Mouse (Mus musculus): ENCODE data around the gene Mapkap1.

Mapkap1 gene

GRCm38 (mm10) chr2:34530042-34530441, 123.5 kb downstream of the Mapkap1 start:
- peak; percentile 12 for DNase-seq (ENCODE audit: low read depth, low spot score)

GRCm38 (mm10) chr2:34531801-34532298, 125.3 kb downstream of the Mapkap1 start:
- DNase-seq (ENCODE audit: low read depth, low spot score) = no peak

GRCm38 (mm10) chr2:34532394-34532793, 125.8 kb downstream of the Mapkap1 start:
- DNase-seq (ENCODE audit: low read depth, low spot score) = no peak

- no peak for DNase-seq (ENCODE audit: low read depth, low spot score)
Observed at GRCm38 (mm10) chr2:34533281-34533680, 126.7 kb downstream of the Mapkap1 start.

GRCm38 (mm10) chr2:34534996-34535395, 128.4 kb downstream of the Mapkap1 start:
- no peak for DNase-seq (ENCODE audit: low read depth, low spot score)

GRCm38 (mm10) chr2:34537356-34537755, 130.8 kb downstream of the Mapkap1 start:
- DNase-seq (ENCODE audit: low read depth, low spot score) = no peak

- no peak for DNase-seq (ENCODE audit: low read depth, low spot score)
Observed at GRCm38 (mm10) chr2:34543581-34543980, 137.0 kb downstream of the Mapkap1 start.

GRCm38 (mm10) chr2:34544021-34544420, 137.4 kb downstream of the Mapkap1 start:
- DNase-seq (ENCODE audit: low read depth, low spot score) = no peak

- no peak for DNase-seq (ENCODE audit: low read depth, low spot score)
Observed at GRCm38 (mm10) chr2:34544646-34545395, 138.2 kb downstream of the Mapkap1 start.

GRCm38 (mm10) chr2:34546176-34546677, 139.7 kb downstream of the Mapkap1 start:
- DNase-seq (ENCODE audit: low read depth, low spot score) = no peak

- no peak for DNase-seq (ENCODE audit: low read depth, low spot score)
Observed at GRCm38 (mm10) chr2:34547516-34547915, 140.9 kb downstream of the Mapkap1 start.

GRCm38 (mm10) chr2:34548961-34549360, 142.4 kb downstream of the Mapkap1 start:
- no peak for DNase-seq (ENCODE audit: low read depth, low spot score)

- DNase-seq (ENCODE audit: low read depth, low spot score) = no peak
Observed at GRCm38 (mm10) chr2:34549469-34549868, 142.9 kb downstream of the Mapkap1 start.

- no peak for DNase-seq (ENCODE audit: low read depth, low spot score)
Observed at GRCm38 (mm10) chr2:34552772-34553171, 146.2 kb downstream of the Mapkap1 start.

GRCm38 (mm10) chr2:34553580-34554231, 147.1 kb downstream of the Mapkap1 start:
- DNase-seq (ENCODE audit: low read depth, low spot score) = no peak

GRCm38 (mm10) chr2:34560146-34560545, 153.6 kb downstream of the Mapkap1 start:
- DNase-seq (ENCODE audit: low read depth, low spot score) = no peak

GRCm38 (mm10) chr2:34563089-34563694, 156.6 kb downstream of the Mapkap1 start:
- no peak for DNase-seq (ENCODE audit: low read depth, low spot score)

- no peak for DNase-seq (ENCODE audit: low read depth, low spot score)
Observed at GRCm38 (mm10) chr2:34563865-34564264, 157.3 kb downstream of the Mapkap1 start.

GRCm38 (mm10) chr2:34566146-34566545, 159.6 kb downstream of the Mapkap1 start:
- no peak for DNase-seq (ENCODE audit: low read depth, low spot score)

GRCm38 (mm10) chr2:34566601-34567000, 160.0 kb downstream of the Mapkap1 start:
- DNase-seq (ENCODE audit: low read depth, low spot score) = no peak

- DNase-seq (ENCODE audit: low read depth, low spot score) = no peak
Observed at GRCm38 (mm10) chr2:34569131-34569530, 162.6 kb downstream of the Mapkap1 start.

GRCm38 (mm10) chr2:34570378-34570777, 163.8 kb downstream of the Mapkap1 start:
- DNase-seq (ENCODE audit: low read depth, low spot score) = peak; percentile 87

Data from ES-CJ7 (cell line).